Mouse (Mus musculus) lung, postnatal 0 days (tissue): Measurements from ENCODE around the gene Mfsd10.
"Not testable (repeated sequence)": the region's sequence is repeated elsewhere in the genome, so short reads cannot be mapped to it uniquely, and the experiment has no call there.

Experiments used
- CTCF ChIP-seq: IDR thresholded peaks from 2 replicates; pipeline ENCODE4 v1.5.1; 2016; ENCODE audit warnings: antibody characterized with exemption, mild to moderate bottlenecking
- EP300 ChIP-seq: IDR thresholded peaks from 2 replicates; pipeline ENCODE4 v1.6.1; 2016; ENCODE audit warnings: antibody characterized with exemption, mild to moderate bottlenecking, control low read depth

GRCm38 (mm10) chr5:34592224-34592623 lies 44.8 kb downstream of the Mfsd10 start:
- TF ChIP-seq EP300, CTCF: not testable (repeated sequence)
